Mouse (Mus musculus): ENCODE measurements at regions not wholly inside any gene's neighbourhood (a gene's known extent, or its start where the extent isn't known, plus 50 kb on each side); places are given as distances from the start of the nearest gene placed in this dataset.

DNA sequence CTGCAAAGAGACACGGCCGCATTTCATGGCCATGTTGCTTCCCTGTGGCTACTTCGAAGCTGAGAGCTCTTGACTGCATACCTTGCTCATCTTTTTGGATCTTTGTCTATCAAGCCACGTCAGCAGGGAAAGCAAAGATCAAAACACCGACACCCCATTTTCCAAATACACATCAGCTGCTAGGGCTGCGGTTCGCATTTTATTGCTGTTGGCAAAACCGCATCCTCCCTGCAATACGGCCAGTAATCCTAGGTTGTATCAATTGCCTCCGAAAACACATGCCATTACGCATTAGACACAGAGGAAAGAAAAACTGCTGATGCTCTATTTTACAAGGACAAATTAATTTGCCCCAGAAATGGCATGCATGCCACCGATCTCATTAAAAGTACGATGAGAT lies 136.5 kb upstream of the Spdye4c start:
- no peak for TF ChIP-seq CTCF (conservative IDR thresholded peaks at IDR 0.05 in 1 of 2, IDR thresholded peaks at IDR 0.05 in 1 of 2; ENCODE audit: low read depth in 2 of 2, low read length in 2 of 2)
- TF ChIP-seq SMC3 (IDR thresholded peaks at IDR 0.05; ENCODE audit: low read depth, low read length), result no peak
- no peak for TF ChIP-seq ZMIZ1 (IDR thresholded peaks at IDR 0.05; ENCODE audit: low read depth, low read length)
- TF ChIP-seq POLR2A (IDR thresholded peaks at IDR 0.05; ENCODE audit: low read depth, low read length), result no peak
- TF ChIP-seq TCF12 (IDR thresholded peaks at IDR 0.05; ENCODE audit: low read depth, low read length), result no peak
- no peak for TF ChIP-seq MAX (IDR thresholded peaks at IDR 0.05; ENCODE audit: low read length)
- no peak for TF ChIP-seq POLR2AphosphoS2 (IDR thresholded peaks at IDR 0.05; ENCODE audit: low read depth, low read length)
- no peak for TF ChIP-seq CHD2 (IDR thresholded peaks at IDR 0.05; ENCODE audit: low read length)
- no peak for TF ChIP-seq IRF4 (IDR thresholded peaks at IDR 0.05; ENCODE audit: low read depth, low read length)
- no peak for TF ChIP-seq UBTF (IDR thresholded peaks at IDR 0.05; ENCODE audit: low read depth, low read length)
- TF ChIP-seq RCOR1 (conservative IDR thresholded peaks at IDR 0.05; ENCODE audit: low read depth, low read length), result no peak
- TF ChIP-seq MAFK (IDR thresholded peaks at IDR 0.05; ENCODE audit: insufficient replicate concordance, low read length), result no peak
- TF ChIP-seq E2F4 (IDR thresholded peaks at IDR 0.05; ENCODE audit: insufficient replicate concordance, low read depth, low read length), result no peak

Measured in CH12.LX (cell line).